Mouse (Mus musculus): ENCODE results near the gene Gbf1.

Gbf1 gene

GRCm38 (mm10) chr19:46302551-46302950 lies 150.2 kb downstream of the Gbf1 start:
- DNase-seq (ENCODE audit: low spot score) = no peak

- no peak for DNase-seq (ENCODE audit: low spot score)
Measured at GRCm38 (mm10) chr19:46303251-46304215, 151.2 kb downstream of the Gbf1 start.

DNA sequence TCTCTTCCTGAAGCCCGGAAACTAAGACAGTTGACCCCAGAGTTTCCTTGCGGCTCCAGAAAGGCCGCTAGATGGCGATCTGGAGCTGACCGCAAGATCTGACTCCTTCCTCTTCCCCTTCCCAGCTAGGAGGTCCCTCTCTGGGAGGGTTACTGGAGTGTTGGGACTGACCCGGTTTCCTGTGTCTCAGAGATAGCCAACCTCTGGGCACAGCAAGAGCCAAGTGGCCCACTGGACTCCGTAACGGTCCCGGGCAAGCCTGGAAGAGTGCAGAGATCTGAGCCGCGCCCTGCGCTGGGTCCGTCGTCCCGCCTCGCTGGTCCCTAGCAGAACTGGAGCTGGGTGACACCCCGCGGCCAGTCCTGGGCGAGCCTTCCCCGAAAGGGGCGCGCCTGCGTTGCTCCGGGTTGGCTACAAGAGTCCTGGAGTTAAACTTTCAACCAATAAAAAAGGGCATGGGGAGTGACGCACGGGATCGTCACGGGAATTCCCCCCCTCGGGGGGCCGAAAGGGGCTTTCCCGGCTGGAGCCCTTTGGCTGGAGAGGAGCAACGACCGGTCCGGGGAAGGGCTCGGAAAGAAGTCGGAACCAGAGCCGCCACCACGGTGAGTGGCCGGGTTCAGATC lies 152.0 kb downstream of the Gbf1 start, which contains the start of gene Nfkb2:
TSS of gene Nfkb2 (plus strand) at position 105 of the 626 bp plus-strand sequence.
- peak; percentile 87 for DNase-seq (ENCODE audit: low spot score)

GRCm38 (mm10) chr19:46304908-46305333 lies 152.6 kb downstream of the Gbf1 start:
- no peak for DNase-seq (ENCODE audit: low spot score)

GRCm38 (mm10) chr19:46305432-46306267 lies 153.3 kb downstream of the Gbf1 start:
- peak; percentile 81 for DNase-seq (ENCODE audit: low spot score)

DNA sequence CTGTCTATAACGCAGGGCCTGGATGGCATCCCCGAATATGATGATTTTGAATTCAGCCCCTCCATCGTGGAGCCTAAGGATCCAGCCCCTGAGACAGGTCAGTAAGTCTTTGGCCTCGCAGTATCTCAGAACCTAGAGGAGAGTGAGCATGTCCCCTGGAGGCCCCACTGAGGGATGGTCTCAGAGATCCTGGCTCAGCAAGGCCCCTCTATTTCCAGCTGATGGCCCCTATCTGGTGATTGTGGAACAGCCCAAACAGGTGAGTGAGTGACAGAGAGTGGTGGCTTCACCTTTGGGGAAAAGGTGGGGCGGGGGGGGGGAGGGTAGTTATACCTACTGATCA lies 153.9 kb downstream of the Gbf1 start:
- DNase-seq (ENCODE audit: low spot score) = no peak

DNA sequence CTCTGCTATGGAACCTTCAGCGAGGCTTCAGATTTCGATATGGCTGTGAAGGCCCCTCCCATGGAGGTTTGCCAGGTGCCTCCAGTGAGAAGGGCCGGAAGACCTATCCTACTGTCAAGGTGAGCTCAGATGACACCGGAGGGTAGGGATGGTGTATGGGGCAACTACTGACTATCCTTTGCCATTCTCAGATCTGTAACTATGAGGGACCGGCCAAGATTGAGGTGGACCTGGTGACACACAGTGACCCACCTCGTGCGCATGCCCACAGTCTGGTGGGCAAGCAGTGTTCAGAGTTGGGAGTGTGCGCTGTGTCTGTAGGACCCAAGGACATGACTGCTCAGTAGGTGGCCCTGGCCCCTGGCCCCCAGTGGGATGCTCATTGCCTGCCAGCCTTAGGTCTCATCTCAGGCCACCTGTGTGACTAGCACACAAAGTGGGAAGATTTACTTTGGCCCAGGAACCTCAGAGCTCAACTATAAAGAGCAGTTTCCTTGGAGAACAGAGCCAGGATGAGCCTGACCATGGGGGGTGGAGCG lies 154.5 kb downstream of the Gbf1 start:
- DNase-seq (ENCODE audit: low spot score) = no peak

DNA sequence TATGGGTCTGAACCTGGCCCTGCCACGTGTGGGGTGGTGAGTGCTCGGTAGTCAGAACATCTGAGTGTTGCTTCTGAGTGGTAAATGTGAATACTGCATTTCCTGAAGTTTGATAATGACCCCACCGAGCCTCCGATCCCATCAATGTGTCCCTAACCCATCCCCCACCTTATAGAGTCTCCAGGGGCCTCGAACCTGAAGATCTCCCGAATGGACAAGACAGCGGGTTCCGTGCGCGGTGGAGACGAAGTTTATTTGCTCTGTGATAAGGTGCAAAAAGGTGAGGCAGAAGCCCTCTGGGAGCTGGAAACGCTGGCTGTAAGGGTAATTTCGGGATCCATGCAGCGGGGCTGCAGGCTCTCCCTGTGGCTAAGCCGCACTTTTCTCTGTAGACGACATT lies 155.5 kb downstream of the Gbf1 start:
- no peak for DNase-seq (ENCODE audit: low spot score)

GRCm38 (mm10) chr19:46308303-46308702 lies 156.0 kb downstream of the Gbf1 start:
- no peak for DNase-seq (ENCODE audit: low spot score)

GRCm38 (mm10) chr19:46308706-46309435 lies 156.6 kb downstream of the Gbf1 start:
- peak; percentile 78 for DNase-seq (ENCODE audit: low spot score)

DNA sequence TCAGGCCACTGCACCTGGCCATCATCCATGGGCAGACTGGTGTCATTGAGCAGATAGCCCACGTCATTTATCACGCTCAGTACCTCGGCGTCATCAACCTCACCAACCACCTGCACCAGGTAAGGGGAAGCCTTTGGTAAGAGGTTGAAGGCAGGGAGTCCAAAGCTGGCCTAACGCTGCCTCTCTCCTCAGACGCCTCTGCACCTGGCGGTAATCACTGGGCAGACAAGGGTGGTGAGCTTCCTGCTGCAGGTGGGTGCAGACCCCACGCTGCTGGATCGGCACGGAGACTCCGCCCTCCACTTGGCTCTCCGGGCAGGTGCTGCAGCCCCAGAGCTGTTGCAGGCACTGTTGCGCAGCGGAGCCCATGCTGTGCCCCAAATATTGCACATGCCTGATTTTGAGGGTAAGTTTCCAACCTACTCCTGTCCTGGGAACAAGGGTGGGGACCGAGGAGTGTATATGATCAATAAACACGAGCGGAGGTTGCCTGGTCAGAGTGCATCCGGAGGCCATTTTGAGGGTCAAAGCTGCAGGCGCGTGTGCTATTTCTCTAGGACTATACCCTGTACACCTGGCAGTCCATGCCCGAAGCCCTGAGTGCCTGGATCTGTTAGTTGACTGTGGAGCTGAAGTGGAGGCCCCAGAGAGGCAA lies 157.5 kb downstream of the Gbf1 start:
- no peak for DNase-seq (ENCODE audit: low spot score)

DNA sequence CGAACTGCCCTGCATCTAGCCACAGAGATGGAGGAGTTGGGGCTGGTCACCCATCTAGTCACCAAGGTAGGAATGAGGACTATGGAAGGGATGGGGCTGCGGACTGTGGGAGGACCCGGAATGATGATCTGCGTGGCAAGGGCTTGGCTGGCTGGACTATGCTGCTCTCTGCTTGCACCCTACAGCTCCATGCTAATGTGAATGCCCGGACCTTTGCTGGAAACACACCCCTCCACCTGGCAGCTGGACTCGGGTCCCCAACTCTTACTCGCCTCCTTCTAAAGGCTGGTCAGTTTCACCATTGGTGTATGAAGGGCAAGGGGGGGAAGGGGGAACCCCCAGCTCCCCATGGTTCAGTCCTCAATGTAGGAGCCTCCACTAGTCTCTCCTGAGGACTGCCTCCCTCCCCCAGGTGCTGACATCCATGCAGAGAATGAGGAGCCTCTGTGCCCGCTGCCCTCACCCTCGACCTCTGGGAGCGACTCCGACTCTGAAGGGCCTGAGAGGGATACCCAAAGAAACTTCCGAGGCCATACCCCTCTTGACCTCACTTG lies 158.1 kb downstream of the Gbf1 start:
- DNase-seq (ENCODE audit: low spot score) = no peak

- no peak for DNase-seq (ENCODE audit: low spot score)
Measured at GRCm38 (mm10) chr19:46311341-46311740, 159.0 kb downstream of the Gbf1 start.

GRCm38 (mm10) chr19:46312566-46312965 lies 160.3 kb downstream of the Gbf1 start:
- no peak for DNase-seq (ENCODE audit: low spot score)

- DNase-seq (ENCODE audit: low spot score) = no peak
Measured at GRCm38 (mm10) chr19:46313116-46313515, 160.8 kb downstream of the Gbf1 start.

GRCm38 (mm10) chr19:46313591-46313990 lies 161.3 kb downstream of the Gbf1 start:
- DNase-seq (ENCODE audit: low spot score) = no peak

DNA sequence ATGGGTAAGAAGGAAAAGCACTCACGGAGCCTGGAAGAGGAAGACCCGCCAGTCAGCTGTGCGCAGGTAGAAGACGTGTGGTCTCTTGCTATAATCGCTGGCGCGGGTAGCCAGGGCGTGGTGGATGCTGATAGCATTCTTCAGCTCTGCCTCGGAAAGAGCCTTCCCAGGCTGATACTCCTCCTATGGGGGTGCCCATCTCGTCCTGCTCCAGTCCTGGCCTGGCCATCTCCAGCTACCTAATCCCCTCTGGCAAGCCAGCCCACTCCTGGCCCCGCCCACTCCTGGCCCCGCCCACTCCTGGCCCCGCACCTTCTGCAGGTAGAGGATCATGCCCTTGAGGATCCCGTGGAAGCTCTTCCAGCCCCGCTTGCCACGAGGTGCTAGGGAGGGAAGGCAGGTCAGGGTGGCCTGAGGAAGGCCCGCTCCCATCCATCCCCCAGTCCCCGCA lies 161.9 kb downstream of the Gbf1 start:
- no peak for DNase-seq (ENCODE audit: low spot score)

GRCm38 (mm10) chr19:46314872-46315742 lies 162.8 kb downstream of the Gbf1 start:
- no peak for DNase-seq (ENCODE audit: low spot score)

Measured in testis, postnatal 14 days (tissue).